Mouse (Mus musculus) B cell, adult 67 days (primary cell): ENCODE results near the gene Acot10. TPM values are rescaled to one million over a fixed set of nuclear protein-coding genes. Genes with fewer than 3 reads are reported as not detected.

Source experiments
- total RNA-seq, 2 experiments: library from RNA; stranded (reverse); gene quantifications; 4 replicates each; pipeline ENCODE4 v1.2.4; 2023

Acot10 gene
- total RNA-seq = not detected

DNA sequence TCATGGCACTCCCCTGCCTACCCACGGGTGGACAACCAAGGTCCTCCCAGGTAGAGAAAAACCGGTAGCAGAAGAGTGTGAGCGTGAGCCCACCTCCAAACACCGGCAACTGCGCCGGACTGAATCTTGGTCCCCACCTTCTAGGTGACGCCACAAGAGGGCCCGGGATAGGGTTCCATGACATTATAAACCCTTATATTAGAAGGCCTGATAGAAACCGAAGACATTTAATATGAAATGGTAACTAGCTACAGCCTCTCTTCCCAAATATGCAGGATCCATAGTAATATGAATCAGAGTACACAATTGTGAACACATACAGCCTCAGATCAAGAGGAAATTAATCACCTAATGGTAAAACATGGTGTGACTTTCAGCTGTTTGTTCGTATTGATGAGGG is at the start of gene Acot10:
TSS of gene Acot10 (minus strand) at position 101 of the 400 bp plus-strand sequence.

Other genes with a start within 250 kb of the Acot10 start
- not detected for gene Cdh12, start 217.5 kb downstream of the Acot10 start, total RNA-seq